Mouse (Mus musculus) kidney, adult 2 months (tissue): ENCODE measurements around the gene Pgpep1.

Source experiments
- CTCF ChIP-seq: fragments of 200-500 bp; conservative IDR thresholded peaks from 2 replicates; pipeline ENCODE4 v1.5.1; 2011; ENCODE audit warnings: low read depth, mild to moderate bottlenecking, control low read depth, low read length, moderate library complexity, mixed read lengths; ENCODE audit not compliant: insufficient read depth, insufficient read length
- POLR2A ChIP-seq: fragments of 200-500 bp; IDR thresholded peaks from one replicate; pipeline ENCODE4 v1.6.1; 2011; ENCODE audit warnings: low read depth, low read length, control low read depth

DNA sequence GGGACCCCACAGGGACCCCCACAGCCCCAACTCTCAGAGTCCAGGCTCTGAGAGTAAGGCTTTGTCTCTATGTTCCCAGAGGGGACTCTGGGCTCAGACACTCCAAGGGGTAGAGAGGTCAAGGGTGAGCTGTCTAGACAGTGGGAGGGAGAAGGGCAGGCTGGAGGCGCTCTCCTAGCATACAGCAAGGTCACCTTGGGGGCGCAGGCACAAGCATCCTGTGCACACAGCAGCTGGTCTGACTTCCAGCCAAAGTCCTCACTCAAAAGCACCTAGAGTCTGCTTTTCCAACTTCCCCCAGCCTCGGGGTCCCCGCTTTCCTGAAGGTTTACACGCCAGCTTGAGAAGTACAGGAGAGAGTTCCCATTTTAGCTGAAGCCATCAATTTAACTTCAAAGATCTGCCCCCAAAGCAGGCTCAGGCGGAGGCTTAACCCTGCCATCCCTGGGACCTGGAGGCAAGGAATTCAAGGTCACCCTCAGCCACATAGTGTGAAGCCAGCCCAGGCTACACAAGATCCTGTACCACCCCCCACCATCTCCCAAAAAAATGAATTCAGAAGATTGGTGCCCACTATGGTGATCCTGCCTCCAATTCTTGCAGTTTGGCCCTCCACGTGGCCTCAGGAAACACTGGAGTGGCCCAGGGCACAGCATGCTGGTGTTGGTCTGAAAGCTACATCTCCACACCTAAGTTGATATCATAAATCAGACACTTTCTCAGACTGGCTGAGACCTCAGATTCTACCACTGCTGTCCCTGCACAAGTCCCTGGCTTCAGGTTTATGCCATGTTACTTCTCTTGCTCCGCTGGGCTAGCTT lies 12.6 kb downstream of the Pgpep1 start:
- TF ChIP-seq POLR2A (no peak), CTCF (no peak)
